Comparison of ENCODE assay signal across 10 mouse cellular contexts in genomic region chr7:64001611-64002111, GRCm38 (mm10).
A peak's percentile ranks its signal among the peaks of the same experiment; 100 is the strongest.
DNase-seq lines count a peak whose midpoint lies in the region; ATAC-seq and TF ChIP-seq lines count a peak whose summit lies in the region.
"Had no signal": no experiment of that assay in that cellular context is flagged by ENCODE, and none has a peak within 500 bp of the region (broad histone marks: within the 10 kb centered on the region; RNA-seq: fewer than 3 reads in every experiment).

No protein-coding gene starts in this region.

- H3K4me3 ChIP-seq in gastrocnemius, adult 2 months = no peak overlapping the region

- peak; percentile 52 for ATAC-seq in megakaryocyte progenitor cell, adult 5-6 weeks (replicated peaks; ENCODE audit: poor library complexity)
- ATAC-seq: forebrain, embryonic 16.5 days had no signal

- no peak for TF ChIP-seq CTCF in gastrocnemius, adult 2 months (IDR thresholded peaks at IDR 0.05)

- intact Hi-C loops in gastrocnemius, adult 2 months (cut with DNase I) = no loop called here
- intact Hi-C loops in left cerebral cortex, postnatal 36 days (cut with DNase I) = no loop called here

- H3K27ac ChIP-seq in gastrocnemius, adult 2 months = no peak overlapping the region
- H3K27ac ChIP-seq: kidney, postnatal 0 days had no signal

- peak; percentile 35 for DNase-seq in gastrocnemius, adult 2 months
- no peak for DNase-seq in gastrocnemius, postnatal 10 days
- peak; percentile 65 for DNase-seq in CD4-positive, CD25-positive, alpha-beta regulatory T cell, adult 2 months (ENCODE audit: low read depth, low spot score)
- peak; percentile 73 for DNase-seq in induced T-regulatory cell, adult 2 months (ENCODE audit: low read depth)
- DNase-seq in left cerebral cortex, postnatal 36 days (ENCODE audit: low spot score in 2 of 2) = no peak
- no peak for DNase-seq in urinary bladder, postnatal 4 days (ENCODE audit: low spot score in 2 of 2)
- DNase-seq in gastrocnemius, adult 18-20 months (ENCODE audit: low spot score) = no peak

Comparison
In these comparisons a context has a peak if more than half of its experiments do, and no peak if none do; other contexts are left out.
1. DNase-seq: peak in gastrocnemius, adult 2 months (single experiment), CD4-positive, CD25-positive, alpha-beta regulatory T cell, adult 2 months (single experiment) and induced T-regulatory cell, adult 2 months (single experiment); none in gastrocnemius, postnatal 10 days (single experiment), left cerebral cortex, postnatal 36 days (0 of 2), urinary bladder, postnatal 4 days (0 of 2) and gastrocnemius, adult 18-20 months (single experiment).